Mouse (Mus musculus): ENCODE measurements around the gene Gnaz. TPM values are rescaled to one million over a fixed set of nuclear protein-coding genes. Genes with fewer than 3 reads are reported as not detected.

Gnaz gene
- under 1 TPM; 0.45 to 0.67 TPM for total RNA-seq (2023)

GRCm38 (mm10) chr10:74966850-74967451, at the start of gene Gnaz:
TSS of gene Gnaz (plus strand) at chr10:74967177.

DNA sequence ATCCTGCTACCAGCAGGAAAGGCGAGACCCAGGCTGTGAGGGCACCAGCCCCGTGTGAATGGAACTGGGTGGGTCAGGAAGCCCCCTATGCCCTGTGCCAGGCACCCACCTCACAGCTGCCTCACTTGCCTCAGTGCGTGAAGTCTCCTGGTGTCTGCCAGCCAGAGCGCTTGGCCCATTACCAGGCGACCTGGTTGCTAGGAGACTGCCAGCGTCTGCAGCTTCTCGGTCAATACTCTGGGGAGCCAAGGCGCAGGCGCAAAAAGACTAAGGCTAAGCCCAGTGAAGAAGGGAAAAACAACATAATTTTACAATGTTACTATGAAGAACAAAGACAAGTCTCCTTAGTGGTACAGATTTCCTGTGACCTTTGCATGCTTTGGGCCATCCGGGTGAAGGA, 65.4 kb downstream of the Gnaz start, which contains the start of gene Rsph14:
Gene Rsph14 (minus strand): TSS at position 192 of the 400 bp plus-strand sequence.

DNA sequence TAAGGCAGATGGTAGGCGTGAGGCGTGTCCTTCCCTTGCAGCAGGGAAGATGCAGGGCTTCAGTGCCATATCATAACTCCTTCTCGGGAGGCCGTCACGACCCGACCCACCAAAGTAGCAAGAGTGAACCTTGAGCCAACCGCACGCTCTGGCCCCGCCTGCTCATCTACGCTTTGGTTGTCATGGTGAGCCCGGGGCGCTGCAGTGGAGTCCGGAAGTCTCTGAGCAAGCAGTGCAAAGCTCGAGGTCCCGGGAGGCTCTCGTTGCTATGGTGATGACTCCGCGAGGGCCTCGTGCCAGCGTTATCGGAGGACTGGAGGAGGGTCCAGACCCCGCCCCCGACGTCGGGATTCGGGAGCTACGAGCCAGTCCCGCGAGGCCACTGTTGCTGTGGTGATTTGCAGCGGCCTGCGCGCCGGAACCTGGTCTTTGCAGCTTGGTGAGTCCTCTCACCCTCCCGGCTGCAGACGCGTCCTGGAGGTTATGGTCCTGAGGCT, 70.0 kb downstream of the Gnaz start, which contains the start of gene Rab36:
Gene Rab36 (plus strand): TSS at position 176 of the 497 bp plus-strand sequence.

DNA sequence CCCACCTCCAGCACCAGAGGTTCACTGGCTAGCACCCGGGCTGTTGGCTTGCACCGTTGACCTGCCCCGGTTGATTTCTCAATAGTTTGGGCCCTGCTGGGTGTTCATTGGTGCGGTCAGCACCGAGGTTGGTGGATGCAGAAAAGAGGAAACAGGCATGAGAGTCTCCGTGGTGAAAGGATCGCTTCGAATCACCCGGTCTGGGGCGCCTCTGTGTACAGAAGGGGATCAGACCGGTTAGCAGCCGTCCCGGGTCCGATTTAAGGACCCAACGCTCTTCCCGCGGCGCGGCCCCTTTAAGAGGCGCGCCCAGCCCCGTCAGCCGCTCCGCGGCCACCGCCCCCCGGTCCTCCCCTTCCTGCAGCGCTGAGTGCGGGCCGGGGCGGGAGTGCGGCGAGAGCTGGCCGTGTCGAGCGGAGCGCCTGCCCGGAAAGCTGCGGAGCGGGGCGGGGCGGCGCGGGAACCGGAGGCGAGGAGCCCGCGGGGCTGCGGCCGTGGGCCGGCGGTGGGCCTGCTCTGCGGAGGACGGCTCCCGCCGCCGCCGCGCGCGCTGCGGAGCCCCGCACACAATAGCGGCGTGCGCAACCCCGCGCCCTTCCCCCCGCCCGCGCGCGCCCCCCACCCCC, 93.4 kb downstream of the Gnaz start, which contains the start of gene Bcr:
Gene Bcr (plus strand): TSS at position 376 of the 626 bp plus-strand sequence.

Other genes starting within 250 kb of the Gnaz start
- gene Rsph14, start 65.4 kb downstream of the Gnaz start, total RNA-seq (2023), result not detected
- gene Rab36, start 69.9 kb downstream of the Gnaz start, total RNA-seq (2023), result 10 to 100 TPM; 12.2 to 12.5 TPM
- gene Bcr, start 93.4 kb downstream of the Gnaz start, total RNA-seq (2023), result 10 to 100 TPM; 21.2 to 24.1 TPM
- 10 to 100 TPM; 55.3 to 58.7 TPM for gene Specc1l, start 244.9 kb downstream of the Gnaz start, total RNA-seq (2023)